Mouse (Mus musculus): ENCODE measurements around the gene Kazn. TPM values are rescaled to one million over a fixed set of nuclear protein-coding genes. Genes with fewer than 3 reads are reported as not detected.
A peak's percentile ranks its signal among the peaks of the same experiment; 100 is the strongest.

The Kazn gene
- polyA plus RNA-seq, 1 experiment from 2014 or later = 10.7 TPM

- Histone ChIP-seq H3K9me3 (ENCODE audit: control insufficient read depth, low read length) (no peaks in the 10 kb centered on the region), H3K9ac (ENCODE audit: low read depth, low read length) (no peak overlapping the region), H3K27ac (ENCODE audit: low read length) (peak overlapping the region; percentile 0; the same call in 1 of the 2 replicates), H3K27me3 (replicated peaks; ENCODE audit: control insufficient read depth, insufficient read depth, low read length) (no peaks in the 10 kb centered on the region), H3K4me2 (ENCODE audit: low read depth, low read length) (no peak overlapping the region), H3K4me1 (ENCODE audit: control insufficient read depth, insufficient read depth, low read length) (peaks cover 48% of the 10 kb centered on the region), H3K4me3 (ENCODE audit: low read length) (no peak overlapping the region), H3K36me3 (ENCODE audit: control insufficient read depth, insufficient read depth, low read length) (no peaks in the 10 kb centered on the region)
- WGBS = 62% methylated on average over 6 of the region's 6 CpGs
- ATAC-seq = no peak
These were observed 24.7 kb downstream of the Kazn start for GRCm38 (mm10) chr4:142214532-142214931.

GRCm38 (mm10) chr4:142212425-142212824 lies 26.8 kb downstream of the Kazn start:
- WGBS = 73% methylated on average over 9 of the region's 9 CpGs
- H3K27ac ChIP-seq (ENCODE audit: low read length) = no peak overlapping the region

GRCm38 (mm10) chr4:142209884-142210283 lies 29.3 kb downstream of the Kazn start:
- H3K9ac ChIP-seq (ENCODE audit: low read depth, low read length) = no peak overlapping the region
- no peaks in the 10 kb centered on the region for H3K27me3 ChIP-seq (replicated peaks; ENCODE audit: control insufficient read depth, insufficient read depth, low read length)
- H3K36me3 ChIP-seq (ENCODE audit: control insufficient read depth, insufficient read depth, low read length) = peaks cover 5% of the 10 kb centered on the region; the same call in 1 of the 2 replicates
- no peak for ATAC-seq
- no peak overlapping the region for H3K4me3 ChIP-seq (ENCODE audit: low read length)
- 0 out of 2 replicates have a peak overlapping the region, but pooled peaks have one; percentile 11 for H3K27ac ChIP-seq (ENCODE audit: low read length)
- no peaks in the 10 kb centered on the region for H3K9me3 ChIP-seq (ENCODE audit: control insufficient read depth, low read length)
- no peak overlapping the region for H3K4me2 ChIP-seq (ENCODE audit: low read depth, low read length)
- peaks cover 15% of the 10 kb centered on the region for H3K4me1 ChIP-seq (ENCODE audit: control insufficient read depth, insufficient read depth, low read length)
- 62% methylated on average over 9 of the region's 9 CpGs for WGBS

More at GRCm38 (mm10) chr4:142212425-142212824, 26.8 kb downstream of the Kazn start:
- no peaks in the 10 kb centered on the region for H3K9me3 ChIP-seq (ENCODE audit: control insufficient read depth, low read length)
- no peaks in the 10 kb centered on the region for H3K27me3 ChIP-seq (replicated peaks; ENCODE audit: control insufficient read depth, insufficient read depth, low read length)
- peaks cover 5% of the 10 kb centered on the region; the same call in 1 of the 2 replicates for H3K36me3 ChIP-seq (ENCODE audit: control insufficient read depth, insufficient read depth, low read length)
- no peak overlapping the region for H3K4me3 ChIP-seq (ENCODE audit: low read length)
- no peak overlapping the region for H3K4me2 ChIP-seq (ENCODE audit: low read depth, low read length)
- peak; percentile 73 for ATAC-seq
- peaks cover 34% of the 10 kb centered on the region for H3K4me1 ChIP-seq (ENCODE audit: control insufficient read depth, insufficient read depth, low read length)
- no peak overlapping the region for H3K9ac ChIP-seq (ENCODE audit: low read depth, low read length)

GRCm38 (mm10) chr4:142209476-142209875 lies 29.7 kb downstream of the Kazn start:
- H3K27me3 ChIP-seq (replicated peaks; ENCODE audit: control insufficient read depth, insufficient read depth, low read length) = no peaks in the 10 kb centered on the region
- H3K9me3 ChIP-seq (ENCODE audit: control insufficient read depth, low read length) = no peaks in the 10 kb centered on the region
- H3K36me3 ChIP-seq (ENCODE audit: control insufficient read depth, insufficient read depth, low read length) = peaks cover 5% of the 10 kb centered on the region; the same call in 1 of the 2 replicates
- H3K4me1 ChIP-seq (ENCODE audit: control insufficient read depth, insufficient read depth, low read length) = peaks cover 12% of the 10 kb centered on the region
- no peak overlapping the region for H3K27ac ChIP-seq (ENCODE audit: low read length)
- no peak overlapping the region for H3K9ac ChIP-seq (ENCODE audit: low read depth, low read length)
- no peak overlapping the region for H3K4me2 ChIP-seq (ENCODE audit: low read depth, low read length)
- no peak overlapping the region for H3K4me3 ChIP-seq (ENCODE audit: low read length)
- WGBS = 49% methylated on average over 7 of the region's 7 CpGs
- ATAC-seq = no peak

GRCm38 (mm10) chr4:142205693-142206092 lies 33.5 kb downstream of the Kazn start:
- Histone ChIP-seq H3K4me2 (ENCODE audit: low read depth, low read length) (no peak overlapping the region), H3K27ac (ENCODE audit: low read length) (no peak overlapping the region), H3K4me3 (ENCODE audit: low read length) (no peak overlapping the region), H3K4me1 (ENCODE audit: control insufficient read depth, insufficient read depth, low read length) (0 out of 2 replicates have a peak, but pooled peaks cover 4% of the 10 kb centered on the region), H3K9ac (ENCODE audit: low read depth, low read length) (no peak overlapping the region), H3K36me3 (ENCODE audit: control insufficient read depth, insufficient read depth, low read length) (peaks cover 7% of the 10 kb centered on the region; the same call in 1 of the 2 replicates), H3K27me3 (replicated peaks; ENCODE audit: control insufficient read depth, insufficient read depth, low read length) (no peaks in the 10 kb centered on the region), H3K9me3 (ENCODE audit: control insufficient read depth, low read length) (0 out of 2 replicates have a peak, but pooled peaks cover 3% of the 10 kb centered on the region)
- no peak for ATAC-seq
- 92% methylated on average over 6 of the region's 6 CpGs for WGBS

- Histone ChIP-seq H3K4me1 (ENCODE audit: control insufficient read depth, insufficient read depth, low read length) (peaks cover 12% of the 10 kb centered on the region), H3K4me3 (ENCODE audit: low read length) (no peak overlapping the region), H3K4me2 (ENCODE audit: low read depth, low read length) (no peak overlapping the region), H3K36me3 (ENCODE audit: control insufficient read depth, insufficient read depth, low read length) (peaks cover 6% of the 10 kb centered on the region; the same call in 1 of the 2 replicates), H3K9ac (ENCODE audit: low read depth, low read length) (no peak overlapping the region), H3K9me3 (ENCODE audit: control insufficient read depth, low read length) (no peaks in the 10 kb centered on the region; the same call in 1 of the 2 replicates), H3K27me3 (replicated peaks; ENCODE audit: control insufficient read depth, insufficient read depth, low read length) (no peaks in the 10 kb centered on the region), H3K27ac (ENCODE audit: low read length) (no peak overlapping the region)
- WGBS = 59% methylated on average over 6 of the region's 6 CpGs
- ATAC-seq = 0 out of 2 replicates have a peak, but pooled peaks have one; percentile 10
These were observed 42.6 kb downstream of the Kazn start for GRCm38 (mm10) chr4:142196626-142197025.

- Histone ChIP-seq H3K27ac (ENCODE audit: low read length) (peak overlapping the region; percentile 65; the same call in 1 of the 2 replicates), H3K9me3 (ENCODE audit: control insufficient read depth, low read length) (no peaks in the 10 kb centered on the region), H3K4me3 (ENCODE audit: low read length) (no peak overlapping the region), H3K9ac (ENCODE audit: low read depth, low read length) (0 out of 2 replicates have a peak overlapping the region, but pooled peaks have one; percentile 22), H3K36me3 (ENCODE audit: control insufficient read depth, insufficient read depth, low read length) (no peaks in the 10 kb centered on the region), H3K4me2 (ENCODE audit: low read depth, low read length) (no peak overlapping the region), H3K27me3 (replicated peaks; ENCODE audit: control insufficient read depth, insufficient read depth, low read length) (no peaks in the 10 kb centered on the region), H3K4me1 (ENCODE audit: control insufficient read depth, insufficient read depth, low read length) (peaks cover 12% of the 10 kb centered on the region)
- WGBS = 73% methylated on average over 7 of the region's 7 CpGs
- peak; percentile 86 for ATAC-seq
These were observed 45.4 kb downstream of the Kazn start for GRCm38 (mm10) chr4:142193780-142194179.

GRCm38 (mm10) chr4:142193151-142193578 lies 46.0 kb downstream of the Kazn start:
- Histone ChIP-seq H3K4me3 (ENCODE audit: low read length) (no peak overlapping the region), H3K36me3 (ENCODE audit: control insufficient read depth, insufficient read depth, low read length) (no peaks in the 10 kb centered on the region), H3K27me3 (replicated peaks; ENCODE audit: control insufficient read depth, insufficient read depth, low read length) (no peaks in the 10 kb centered on the region), H3K4me1 (ENCODE audit: control insufficient read depth, insufficient read depth, low read length) (peaks cover 12% of the 10 kb centered on the region), H3K4me2 (ENCODE audit: low read depth, low read length) (no peak overlapping the region), H3K27ac (ENCODE audit: low read length) (peak overlapping the region; percentile 2; the same call in 1 of the 2 replicates), H3K9ac (ENCODE audit: low read depth, low read length) (no peak overlapping the region), H3K9me3 (ENCODE audit: control insufficient read depth, low read length) (no peaks in the 10 kb centered on the region)
- WGBS = 80% methylated on average over 8 of the region's 8 CpGs
- ATAC-seq = 0 out of 2 replicates have a peak, but pooled peaks have one; percentile 5

GRCm38 (mm10) chr4:142189960-142190359 lies 49.2 kb downstream of the Kazn start:
- WGBS = 87% methylated on average over 8 of the region's 8 CpGs
- no peak for ATAC-seq
- no peaks in the 10 kb centered on the region for H3K27me3 ChIP-seq (replicated peaks; ENCODE audit: control insufficient read depth, insufficient read depth, low read length)
- H3K4me2 ChIP-seq (ENCODE audit: low read depth, low read length) = no peak overlapping the region
- H3K4me1 ChIP-seq (ENCODE audit: control insufficient read depth, insufficient read depth, low read length) = peaks cover 17% of the 10 kb centered on the region
- no peak overlapping the region for H3K9ac ChIP-seq (ENCODE audit: low read depth, low read length)
- no peak overlapping the region for H3K27ac ChIP-seq (ENCODE audit: low read length)
- H3K4me3 ChIP-seq (ENCODE audit: low read length) = no peak overlapping the region
- no peaks in the 10 kb centered on the region for H3K9me3 ChIP-seq (ENCODE audit: control insufficient read depth, low read length)
- no peaks in the 10 kb centered on the region for H3K36me3 ChIP-seq (ENCODE audit: control insufficient read depth, insufficient read depth, low read length)
